Mouse (Mus musculus): Measurements from ENCODE around the gene Raf1.

DNA sequence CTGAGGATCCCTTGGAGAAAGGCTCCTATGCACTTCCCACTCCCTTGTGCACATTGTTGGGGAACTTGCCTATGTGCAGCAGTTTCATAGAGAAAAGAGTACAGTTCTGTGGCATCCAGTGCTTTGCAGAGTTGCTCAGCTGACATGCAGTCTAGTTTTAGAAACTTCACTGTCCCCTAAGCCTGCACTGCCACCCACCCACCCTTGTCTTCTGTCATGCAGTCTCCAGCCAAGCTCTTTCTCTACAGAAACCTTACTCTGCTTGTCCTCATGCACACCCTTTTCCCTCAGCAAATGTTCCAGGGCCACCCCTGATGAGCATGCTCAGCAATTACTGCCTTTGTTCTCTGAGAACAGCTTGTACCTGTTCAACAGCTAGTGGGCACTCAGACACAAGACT is 62.6 kb downstream of the Raf1 start:
- no peak for TF ChIP-seq CTCF (IDR thresholded peaks at IDR 0.05; ENCODE audit: low read depth, low read length)
- no peak for TF ChIP-seq TAL1 (conservative IDR thresholded peaks at IDR 0.05; ENCODE audit: low read depth, low read length)
